Mouse (Mus musculus) liver, postnatal 0 days (tissue): ENCODE results near the gene Wnt4. TPM values are rescaled to one million over a fixed set of nuclear protein-coding genes. Genes with fewer than 3 reads are reported as not detected.

Experiments used
- ATAC-seq: fragments of 200-750 bp; cut with Nextera tagmentation; 2 replicates; pipeline ENCODE4 v1.8.0; 2017; ENCODE audit warnings: mild to moderate bottlenecking, moderate library complexity
- DNase-seq: peaks from one replicate; pipeline ENCODE4 v3.0.0-alpha.2; 2016
- H3K27ac ChIP-seq: fragments of 300-500 bp; sonication (generic); 2 replicates; pipeline ENCODE4 v1.5.1; 2014; ENCODE audit warnings: antibody characterized with exemption, moderate library complexity, mild to moderate bottlenecking, low read depth
- H3K27me3 ChIP-seq: fragments of 300-500 bp; sonication (generic); 2 replicates; pipeline ENCODE4 v1.6.1; 2014; ENCODE audit warnings: low read length, control low read depth, mixed read lengths; ENCODE audit not compliant: insufficient read depth
- H3K36me3 ChIP-seq: fragments of 300-500 bp; sonication (generic); replicated peaks from 2 replicates; pipeline ENCODE4 v1.6.1; 2014; ENCODE audit warnings: mild to moderate bottlenecking, control low read depth, low read length, moderate library complexity, mixed read lengths; ENCODE audit not compliant: insufficient read depth
- H3K4me1 ChIP-seq: fragments of 300-500 bp; sonication (generic); 2 replicates; pipeline ENCODE4 v1.6.1; 2014; ENCODE audit warnings: antibody characterized with exemption, mild to moderate bottlenecking, control low read depth; ENCODE audit not compliant: insufficient read depth
- H3K4me2 ChIP-seq: fragments of 300-500 bp; sonication (generic); 2 replicates; pipeline ENCODE4 v1.6.1; 2014; ENCODE audit warnings: low read depth, mild to moderate bottlenecking, low read length, moderate library complexity, mixed read lengths
- H3K4me3 ChIP-seq: fragments of 300-500 bp; sonication (generic); 2 replicates; pipeline ENCODE4 v1.5.1; 2014; ENCODE audit warnings: low read depth, low read length
- H3K9ac ChIP-seq: fragments of 300-500 bp; sonication (generic); replicated peaks from 2 replicates; pipeline ENCODE4 v1.6.1; 2014; ENCODE audit warnings: mild to moderate bottlenecking, moderate library complexity
- H3K9me3 ChIP-seq: fragments of 300-500 bp; sonication (generic); 2 replicates; pipeline ENCODE4 v1.6.1; 2016; ENCODE audit warnings: mild to moderate bottlenecking, control low read depth, low read length, mixed read lengths
- CTCF ChIP-seq: sonication (generic); IDR thresholded peaks from 2 replicates; pipeline ENCODE4 v1.5.1; 2016; ENCODE audit warnings: antibody characterized with exemption, low read depth
- EP300 ChIP-seq: IDR thresholded peaks from 2 replicates; pipeline ENCODE4 v1.6.1; 2016; ENCODE audit warnings: antibody characterized with exemption, low read depth, mild to moderate bottlenecking
- WGBS: fragments of 180-500 bp; shearing (Covaris S2); extraction: QIAGEN DNeasy Blood & Tissue Kit; methylation state at CpG from one replicate; pipeline ENCODE4 v1.1.7; 2014; ENCODE audit not compliant: insufficient replicate concordance; 5-methylcytosine and 5-hydroxymethylcytosine counted together
- polyA plus RNA-seq: library from polyadenylated mRNA; unstranded; fragments of >200 nt; fragmentation: Nextera tagmentation; extraction: Ambion mirVana; gene quantifications from 2 replicates; pipeline ENCODE4 v1.2.1, GENCODE M21; 2015

Wnt4 gene
- polyA plus RNA-seq, 1 experiment from 2014 or later: 5.7 TPM

- no peak overlapping the region for H3K27ac ChIP-seq
Observed at GRCm38 (mm10) chr4:137345790-137346189, 68.5 kb downstream of the Wnt4 start.

More at GRCm38 (mm10) chr4:137345790-137346189, 68.5 kb downstream of the Wnt4 start:
- DNase-seq: peak; percentile 26
- Histone ChIP-seq H3K9me3 (no peaks in the 10 kb centered on the region), H3K27me3 (no peaks in the 10 kb centered on the region), H3K4me3 (no peak overlapping the region), H3K36me3 (peaks cover 7% of the 10 kb centered on the region), H3K4me1 (peaks cover 33% of the 10 kb centered on the region), H3K9ac (no peak overlapping the region), H3K4me2 (no peak overlapping the region)
- 0 out of 2 replicates have a peak, but pooled peaks have one; percentile 23 for ATAC-seq
- TF ChIP-seq EP300 (no peak), CTCF (peak; percentile 40)
- 67% methylated on average over 1 of the region's 1 CpGs for WGBS

Other genes with a start within 250 kb of the Wnt4 start
- 0.52 and 0.56 TPM in 2 replicates for gene Zbtb40, start 228.7 kb upstream of the Wnt4 start, polyA plus RNA-seq
- gene Cdc42, start 80.2 kb downstream of the Wnt4 start, polyA plus RNA-seq: 216 and 227 TPM in 2 replicates
- not detected in 2 replicates for gene Cela3a, start 132.3 kb downstream of the Wnt4 start, polyA plus RNA-seq
- gene Cela3b, start 153.1 kb downstream of the Wnt4 start, polyA plus RNA-seq: 0.42 and 6.5 TPM in 2 replicates
- gene 1700013G24Rik, start 175.8 kb downstream of the Wnt4 start, polyA plus RNA-seq: not detected in 2 replicates
- gene Hspg2, start 191.3 kb downstream of the Wnt4 start, polyA plus RNA-seq: 5.1 TPM in 2 replicates